In the genomic region with DNA sequence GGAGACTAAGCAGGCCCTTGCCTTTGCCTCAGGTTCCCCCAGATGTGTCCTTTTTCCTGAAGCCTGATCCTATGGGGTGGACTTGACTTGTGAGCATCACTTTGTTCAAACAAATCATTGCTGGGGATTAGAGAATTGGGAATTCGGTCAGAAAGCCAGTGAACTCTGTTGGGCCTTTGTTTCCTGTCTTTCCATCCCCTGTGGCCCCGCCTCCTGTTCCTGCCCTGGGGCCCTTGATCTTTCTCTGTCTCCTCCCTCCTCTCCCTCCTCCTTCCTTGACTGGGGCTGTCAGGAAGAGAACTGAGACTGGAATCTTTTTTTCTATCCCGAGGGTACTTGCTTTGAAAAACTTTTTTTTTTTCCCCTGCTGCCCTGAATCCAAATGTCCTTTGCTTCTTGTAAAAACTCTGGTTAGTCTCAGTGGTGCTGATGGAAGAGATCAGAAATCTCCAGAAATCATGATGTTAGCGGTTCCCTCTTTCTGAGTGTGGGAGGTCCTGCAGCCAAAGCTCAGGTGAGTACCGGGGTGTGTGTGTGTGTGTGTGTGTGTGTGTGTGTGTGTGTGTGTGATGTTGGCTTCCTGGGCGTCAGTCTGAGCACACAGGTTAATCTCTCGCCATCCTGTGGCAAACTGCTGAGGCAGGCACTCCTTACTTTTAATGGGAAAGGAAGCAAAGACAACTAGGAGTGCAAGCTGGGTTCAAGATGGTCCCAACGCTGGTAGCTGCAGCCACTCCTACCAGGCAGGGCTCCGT, we compare ENCODE assay signal across 9 mouse cellular contexts.
A peak's percentile ranks its signal among the peaks of the same experiment; 100 is the strongest.
DNase-seq lines count a peak whose midpoint lies in the region; ATAC-seq and TF ChIP-seq lines count a peak whose summit lies in the region.
"Had no signal": no experiment of that assay in that cellular context is flagged by ENCODE, and none has a peak within 500 bp of the region (broad histone marks: within the 10 kb centered on the region; RNA-seq: fewer than 3 reads in every experiment).

No protein-coding gene starts in this region.

- H3K4me3 ChIP-seq in forebrain, embryonic 11.5 days (ENCODE audit: low read depth, low read length): no peak overlapping the region
- no peak overlapping the region for H3K4me3 ChIP-seq in forebrain, embryonic 14.5 days (ENCODE audit: low read depth, low read length)
- peak overlapping the region; percentile 16; the same call in 1 of the 2 replicates for H3K4me3 ChIP-seq in intestine, postnatal 0 days (ENCODE audit: low read depth, low read length)
- H3K4me3 ChIP-seq: liver, embryonic 13.5 days had no signal

- no peaks in the 10 kb centered on the region for H3K27me3 ChIP-seq in forebrain, embryonic 11.5 days (ENCODE audit: control insufficient read depth, insufficient read depth, low read length)
- H3K27me3 ChIP-seq in forebrain, embryonic 14.5 days (replicated peaks; ENCODE audit: control insufficient read depth, insufficient read depth, low read length): no peaks in the 10 kb centered on the region
- no peaks in the 10 kb centered on the region for H3K27me3 ChIP-seq in intestine, postnatal 0 days (replicated peaks; ENCODE audit: control insufficient read depth, insufficient read depth, low read length)

- H3K9me3 ChIP-seq in forebrain, embryonic 11.5 days (ENCODE audit: control insufficient read depth, low read length): no peaks in the 10 kb centered on the region
- no peaks in the 10 kb centered on the region for H3K9me3 ChIP-seq in forebrain, embryonic 14.5 days (replicated peaks; ENCODE audit: control insufficient read depth, low read length)
- no peaks in the 10 kb centered on the region for H3K9me3 ChIP-seq in intestine, postnatal 0 days (ENCODE audit: control insufficient read depth)
- H3K9me3 ChIP-seq: liver, embryonic 13.5 days had no signal

- no peak for ATAC-seq in forebrain, embryonic 11.5 days (replicated peaks; ENCODE audit: low FRiP score)
- ATAC-seq in forebrain, embryonic 14.5 days: no peak
- no peak for ATAC-seq in intestine, postnatal 0 days
- ATAC-seq in cerebellum, adult (ENCODE audit: insufficient number of reproducible peaks, low FRiP score, low TSS enrichment): no peak

- DNase-seq in forebrain, embryonic 11.5 days (ENCODE audit: low spot score): peak; percentile 67
- DNase-seq in forebrain, embryonic 14.5 days (ENCODE audit: low spot score): no peak
- DNase-seq in embryo, embryonic 9.5 days (ENCODE audit: extremely low spot score): peak; percentile 83
- peak; percentile 28 to 55 for DNase-seq in lung, postnatal 4 days
- DNase-seq in c-Kit-positive CD71-positive TER-119-positive erythroid progenitor cells, embryonic 14.5 days (ENCODE audit: low spot score): no peak
- no peak for DNase-seq in urinary bladder, postnatal 4 days (ENCODE audit: low spot score in 2 of 2)
- DNase-seq: liver, embryonic 13.5 days had no signal

- H3K9ac ChIP-seq in forebrain, embryonic 11.5 days (ENCODE audit: low read length): no peak overlapping the region; the same call in 1 of the 2 replicates
- H3K9ac ChIP-seq in forebrain, embryonic 14.5 days (ENCODE audit: low read length): no peak overlapping the region
- H3K9ac ChIP-seq in intestine, postnatal 0 days (ENCODE audit: low read depth, low read length): no peak overlapping the region
- H3K9ac ChIP-seq: liver, embryonic 13.5 days had no signal

- H3K4me2 ChIP-seq in forebrain, embryonic 11.5 days (ENCODE audit: low read depth, low read length, severe bottlenecking): 0 out of 2 replicates have a peak overlapping the region, but pooled peaks have one; percentile 5
- H3K4me2 ChIP-seq in forebrain, embryonic 14.5 days (ENCODE audit: low read length): no peak overlapping the region
- H3K4me2 ChIP-seq in intestine, postnatal 0 days (replicated peaks; ENCODE audit: low read depth): peak overlapping the region; percentile 41
- H3K4me2 ChIP-seq: liver, embryonic 13.5 days had no signal

- no peaks in the 10 kb centered on the region for H3K36me3 ChIP-seq in forebrain, embryonic 11.5 days (ENCODE audit: control insufficient read depth, insufficient read depth, low read length)
- no peaks in the 10 kb centered on the region for H3K36me3 ChIP-seq in forebrain, embryonic 14.5 days (ENCODE audit: control insufficient read depth, insufficient read depth, low read length)
- no peaks in the 10 kb centered on the region for H3K36me3 ChIP-seq in intestine, postnatal 0 days (ENCODE audit: control insufficient read depth, insufficient read depth)
- H3K36me3 ChIP-seq: liver, embryonic 13.5 days had no signal

- H3K4me1 ChIP-seq in forebrain, embryonic 11.5 days (replicated peaks; ENCODE audit: control insufficient read depth, insufficient read depth, low read length): peaks cover 3% of the 10 kb centered on the region; the same call in 1 of the 2 replicates
- H3K4me1 ChIP-seq in forebrain, embryonic 14.5 days (ENCODE audit: control insufficient read depth, insufficient read depth, low read length): no peaks in the 10 kb centered on the region
- H3K4me1 ChIP-seq in intestine, postnatal 0 days (replicated peaks; ENCODE audit: control insufficient read depth, insufficient read depth, low read length): 0 out of 2 replicates have a peak, but pooled peaks cover 2% of the 10 kb centered on the region
- H3K4me1 ChIP-seq: liver, embryonic 13.5 days had no signal

- H3K27ac ChIP-seq in forebrain, embryonic 11.5 days (ENCODE audit: low read depth, low read length): no peak overlapping the region
- no peak overlapping the region for H3K27ac ChIP-seq in forebrain, embryonic 14.5 days (ENCODE audit: low read depth, low read length)
- no peak overlapping the region for H3K27ac ChIP-seq in intestine, postnatal 0 days (ENCODE audit: low read depth, low read length)
- H3K27ac ChIP-seq: liver, embryonic 13.5 days had no signal

- 14% methylated on average over 9 of the region's 9 CpGs for WGBS in forebrain, embryonic 11.5 days
- WGBS in forebrain, embryonic 14.5 days: 19% methylated on average over 9 of the region's 9 CpGs
- 15% methylated on average over 9 of the region's 9 CpGs for WGBS in intestine, postnatal 0 days

- TF ChIP-seq CTCF in intestine, postnatal 0 days (IDR thresholded peaks at IDR 0.05; ENCODE audit: low read depth): no peak

Comparison
In these comparisons a context has a peak if more than half of its experiments do, and no peak if none do; other contexts are left out.
1. DNase-seq: peak in forebrain, embryonic 11.5 days (single experiment), embryo, embryonic 9.5 days (single experiment) and lung, postnatal 4 days (2 of 2); none in forebrain, embryonic 14.5 days (single experiment), c-Kit-positive CD71-positive TER-119-positive erythroid progenitor cells, embryonic 14.5 days (single experiment) and urinary bladder, postnatal 4 days (0 of 2).